ENCODE assay signal across 18 mouse cellular contexts in the genomic region with DNA sequence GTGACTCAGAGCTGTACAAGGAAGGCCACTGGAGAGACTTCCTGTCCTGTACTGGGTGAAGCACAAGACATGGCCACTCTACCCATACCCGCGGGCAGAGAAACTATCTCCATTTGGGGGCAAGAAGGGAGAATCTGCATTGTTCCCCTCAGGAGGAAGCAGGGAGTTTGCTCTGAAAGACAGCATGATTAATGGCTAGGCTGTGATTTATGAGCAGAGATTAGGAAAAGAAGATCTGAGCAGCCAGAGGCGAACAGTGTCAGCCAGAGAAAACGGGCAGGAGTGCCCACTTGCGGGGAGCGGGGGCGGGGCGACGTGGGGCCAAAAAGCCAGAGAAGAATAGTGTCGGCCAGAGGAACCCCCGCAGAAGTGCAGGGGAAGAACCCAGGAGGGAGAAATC. TPM values are rescaled to one million over a fixed set of nuclear protein-coding genes. Genes with fewer than 3 reads are reported as not detected.
DNase-seq lines count a peak whose midpoint lies in the region; ATAC-seq and TF ChIP-seq lines count a peak whose summit lies in the region.
"Had no signal": no experiment of that assay in that cellular context is flagged by ENCODE, and none has a peak within 500 bp of the region (broad histone marks: within the 10 kb centered on the region; RNA-seq: fewer than 3 reads in every experiment).

No protein-coding gene starts in this region.

- H3K27me3 ChIP-seq in hindbrain, embryonic 13.5 days: no peaks in the 10 kb centered on the region
- no peaks in the 10 kb centered on the region for H3K27me3 ChIP-seq in hindbrain, postnatal 0 days (ENCODE audit: insufficient read depth, low read length)
- H3K27me3 ChIP-seq in midbrain, embryonic 13.5 days: no peaks in the 10 kb centered on the region
- no peaks in the 10 kb centered on the region for H3K27me3 ChIP-seq in midbrain, postnatal 0 days (ENCODE audit: insufficient read depth, low read length)
- H3K27me3 ChIP-seq: forebrain, embryonic 13.5 days; liver, embryonic 13.5 days; neural tube, embryonic 12.5 days had no signal

- H3K4me2 ChIP-seq in hindbrain, embryonic 13.5 days: no peak overlapping the region
- H3K4me2 ChIP-seq in hindbrain, postnatal 0 days (ENCODE audit: low read depth, low read length): no peak overlapping the region
- no peak overlapping the region for H3K4me2 ChIP-seq in midbrain, embryonic 13.5 days (replicated peaks)
- H3K4me2 ChIP-seq in midbrain, postnatal 0 days (ENCODE audit: low read depth, low read length, poor library complexity, severe bottlenecking): no peak overlapping the region
- H3K4me2 ChIP-seq: forebrain, embryonic 13.5 days; liver, embryonic 13.5 days; neural tube, embryonic 12.5 days had no signal

- H3K9ac ChIP-seq in hindbrain, embryonic 13.5 days: peak overlapping the region; percentile 35; the same call in 1 of the 2 replicates
- no peak overlapping the region for H3K9ac ChIP-seq in hindbrain, postnatal 0 days (replicated peaks; ENCODE audit: low read length)
- peak overlapping the region; percentile 48 for H3K9ac ChIP-seq in midbrain, embryonic 13.5 days (replicated peaks)
- no peak overlapping the region for H3K9ac ChIP-seq in midbrain, postnatal 0 days (replicated peaks; ENCODE audit: low read length, poor library complexity, severe bottlenecking)
- H3K9ac ChIP-seq: forebrain, embryonic 13.5 days; liver, embryonic 13.5 days; neural tube, embryonic 12.5 days had no signal

- TF ChIP-seq CTCF in hindbrain, postnatal 0 days (IDR thresholded peaks at IDR 0.05; ENCODE audit: low read depth): no peak
- no peak for TF ChIP-seq CTCF in midbrain, postnatal 0 days (IDR thresholded peaks at IDR 0.05)
- TF ChIP-seq CTCF in left cerebral cortex, adult 2 months (IDR thresholded peaks at IDR 0.05): no peak

- no peaks in the 10 kb centered on the region for H3K9me3 ChIP-seq in hindbrain, embryonic 13.5 days
- H3K9me3 ChIP-seq in hindbrain, postnatal 0 days (ENCODE audit: low read length): no peaks in the 10 kb centered on the region
- H3K9me3 ChIP-seq in midbrain, embryonic 13.5 days: no peaks in the 10 kb centered on the region
- H3K9me3 ChIP-seq in midbrain, postnatal 0 days (ENCODE audit: low read length): no peaks in the 10 kb centered on the region
- H3K9me3 ChIP-seq: forebrain, embryonic 13.5 days; limb, embryonic 10.5 days; liver, embryonic 13.5 days; neural tube, embryonic 12.5 days had no signal

- peak; percentile 41; the same call in 1 of the 2 replicates for ATAC-seq in hindbrain, embryonic 13.5 days (ENCODE audit: low FRiP score)
- no peak for ATAC-seq in hindbrain, postnatal 0 days
- ATAC-seq in midbrain, embryonic 13.5 days: no peak
- no peak for ATAC-seq in midbrain, postnatal 0 days (ENCODE audit: low FRiP score)
- ATAC-seq: forebrain, embryonic 13.5 days; intestine, embryonic 16.5 days had no signal

- peaks cover 32% of the 10 kb centered on the region for H3K4me1 ChIP-seq in hindbrain, embryonic 13.5 days (replicated peaks)
- H3K4me1 ChIP-seq in hindbrain, postnatal 0 days (ENCODE audit: insufficient read depth, low read length): no peaks in the 10 kb centered on the region
- H3K4me1 ChIP-seq in midbrain, embryonic 13.5 days (replicated peaks): peaks cover 15% of the 10 kb centered on the region
- H3K4me1 ChIP-seq in midbrain, postnatal 0 days (ENCODE audit: insufficient read depth, low read length): no peaks in the 10 kb centered on the region
- H3K4me1 ChIP-seq: liver, embryonic 13.5 days had no signal

- intact Hi-C loops in left cerebral cortex, adult 2 months (cut with DNase I): no loop called here

- no peaks in the 10 kb centered on the region for H3K36me3 ChIP-seq in hindbrain, embryonic 13.5 days
- H3K36me3 ChIP-seq in hindbrain, postnatal 0 days (ENCODE audit: insufficient read depth, low read length): no peaks in the 10 kb centered on the region
- H3K36me3 ChIP-seq in midbrain, embryonic 13.5 days: no peaks in the 10 kb centered on the region
- no peaks in the 10 kb centered on the region for H3K36me3 ChIP-seq in midbrain, postnatal 0 days (ENCODE audit: insufficient read depth, low read length)
- H3K36me3 ChIP-seq: limb, embryonic 10.5 days; liver, embryonic 13.5 days; neural tube, embryonic 12.5 days had no signal

- H3K27ac ChIP-seq in hindbrain, embryonic 13.5 days: peak overlapping the region; percentile 44; the same call in 1 of the 2 replicates
- H3K27ac ChIP-seq in hindbrain, postnatal 0 days: no peak overlapping the region
- no peak overlapping the region for H3K27ac ChIP-seq in midbrain, embryonic 13.5 days
- H3K27ac ChIP-seq in midbrain, postnatal 0 days (ENCODE audit: low read depth, low read length): no peak overlapping the region
- H3K27ac ChIP-seq in left cerebral cortex, adult 2 months: no peak overlapping the region
- H3K27ac ChIP-seq: forebrain, embryonic 13.5 days; limb, embryonic 10.5 days; liver, embryonic 13.5 days; neural tube, embryonic 12.5 days had no signal

- DNase-seq in hindbrain, postnatal 0 days (ENCODE audit: low spot score): no peak
- DNase-seq in midbrain, postnatal 0 days (ENCODE audit: low spot score): no peak
- DNase-seq in adrenal gland, postnatal 36 days: peak; percentile 50 to 63
- DNase-seq in yolk sac, embryonic 10.5 days (ENCODE audit: low spot score): peak; percentile 4
- no peak for DNase-seq in left cerebral cortex, adult 2 months (ENCODE audit: extremely low spot score in 1 of 2, low spot score in 2 of 2)
- DNase-seq: cerebellum, adult 9-10 months; gastrocnemius, postnatal 25 days; liver, embryonic 13.5 days; spleen, adult 18-20 months; thymus, adult 18-20 months had no signal

- no peak overlapping the region for H3K4me3 ChIP-seq in hindbrain, embryonic 13.5 days
- H3K4me3 ChIP-seq in hindbrain, postnatal 0 days (ENCODE audit: low read length): no peak overlapping the region
- no peak overlapping the region for H3K4me3 ChIP-seq in midbrain, embryonic 13.5 days (replicated peaks)
- H3K4me3 ChIP-seq in midbrain, postnatal 0 days (ENCODE audit: low read depth, low read length): no peak overlapping the region
- no peak overlapping the region for H3K4me3 ChIP-seq in left cerebral cortex, adult 2 months
- H3K4me3 ChIP-seq: forebrain, embryonic 13.5 days; limb, embryonic 10.5 days; liver, embryonic 13.5 days; neural tube, embryonic 12.5 days had no signal

- WGBS in hindbrain, embryonic 13.5 days: 33% methylated on average over 11 of the region's 11 CpGs
- 32% methylated on average over 11 of the region's 11 CpGs for WGBS in hindbrain, postnatal 0 days
- WGBS in midbrain, embryonic 13.5 days: 56% methylated on average over 11 of the region's 11 CpGs
- 54% methylated on average over 11 of the region's 11 CpGs for WGBS in midbrain, postnatal 0 days

RNA-seq across cellular contexts. Expression of gene Sorcs2, which starts 29.9 kb away (rescaled TPM):
- 11.7 and 12.6 TPM in 2 replicates for polyA plus RNA-seq in hindbrain, embryonic 13.5 days (2015; fragmentation: Nextera tagmentation; extraction: Ambion mirVana)
- total RNA-seq in hindbrain, postnatal 0 days (2014; rRNA removed): 47.8 and 50.3 TPM in 2 replicates
- 11.5 and 12.4 TPM in 2 replicates for polyA plus RNA-seq in hindbrain, postnatal 0 days (2015; fragmentation: Nextera tagmentation; extraction: Ambion mirVana)
- polyA plus RNA-seq in midbrain, embryonic 13.5 days (2015; fragmentation: Nextera tagmentation; extraction: Ambion mirVana): 16.3 and 17.4 TPM in 2 replicates
- 49.2 and 50.3 TPM in 2 replicates for total RNA-seq in midbrain, postnatal 0 days (2014; rRNA removed)
- 14.1 and 16.1 TPM in 2 replicates for polyA plus RNA-seq in midbrain, postnatal 0 days (2015; fragmentation: Nextera tagmentation; extraction: Ambion mirVana)
- total RNA-seq in adrenal gland, postnatal 36 days (2021): 10 to 100 TPM; 13.9 to 24.5 TPM
- 10 to 100 TPM; 39.3 to 39.7 TPM for total RNA-seq in left cerebral cortex, adult 2 months (2021)
- total RNA-seq: megakaryocyte progenitor cell, adult 5-6 weeks had no signal

RNA-seq across cellular contexts. Expression of gene Grpel1, which starts 37.0 kb away (rescaled TPM):
- polyA plus RNA-seq in hindbrain, embryonic 13.5 days (2015; fragmentation: Nextera tagmentation; extraction: Ambion mirVana): 45.4 and 45.6 TPM in 2 replicates
- 13.9 and 15.9 TPM in 2 replicates for total RNA-seq in hindbrain, postnatal 0 days (2014; rRNA removed)
- polyA plus RNA-seq in hindbrain, postnatal 0 days (2015; fragmentation: Nextera tagmentation; extraction: Ambion mirVana): 41.4 and 41.9 TPM in 2 replicates
- 45.3 and 47.3 TPM in 2 replicates for polyA plus RNA-seq in midbrain, embryonic 13.5 days (2015; fragmentation: Nextera tagmentation; extraction: Ambion mirVana)
- total RNA-seq in midbrain, postnatal 0 days (2014; rRNA removed): 16.2 and 16.3 TPM in 2 replicates
- polyA plus RNA-seq in midbrain, postnatal 0 days (2015; fragmentation: Nextera tagmentation; extraction: Ambion mirVana): 38.4 and 43.4 TPM in 2 replicates
- total RNA-seq in adrenal gland, postnatal 36 days (2021): 10 to 100 TPM; 76.8 to 79.5 TPM
- 10 to 100 TPM; 21.0 to 22.4 TPM for total RNA-seq in left cerebral cortex, adult 2 months (2021)

RNA-seq across cellular contexts. Expression of gene Tada2b, which starts 56.3 kb away (rescaled TPM):
- 2.7 and 2.8 TPM in 2 replicates for polyA plus RNA-seq in hindbrain, embryonic 13.5 days (2015; fragmentation: Nextera tagmentation; extraction: Ambion mirVana)
- total RNA-seq in hindbrain, postnatal 0 days (2014; rRNA removed): 18.9 and 25.8 TPM in 2 replicates
- 3.4 and 3.9 TPM in 2 replicates for polyA plus RNA-seq in hindbrain, postnatal 0 days (2015; fragmentation: Nextera tagmentation; extraction: Ambion mirVana)
- 2.9 and 3.0 TPM in 2 replicates for polyA plus RNA-seq in midbrain, embryonic 13.5 days (2015; fragmentation: Nextera tagmentation; extraction: Ambion mirVana)
- total RNA-seq in midbrain, postnatal 0 days (2014; rRNA removed): 26.9 and 27.3 TPM in 2 replicates
- 3.1 and 3.5 TPM in 2 replicates for polyA plus RNA-seq in midbrain, postnatal 0 days (2015; fragmentation: Nextera tagmentation; extraction: Ambion mirVana)
- 10 to 100 TPM; 33.7 to 40.7 TPM for total RNA-seq in adrenal gland, postnatal 36 days (2021)
- 10 to 100 TPM; 30.2 to 31.9 TPM for total RNA-seq in left cerebral cortex, adult 2 months (2021)

RNA-seq across cellular contexts. Expression of gene Ccdc96, which starts 56.6 kb away (rescaled TPM):
- 3.9 and 4.0 TPM in 2 replicates for polyA plus RNA-seq in hindbrain, embryonic 13.5 days (2015; fragmentation: Nextera tagmentation; extraction: Ambion mirVana)
- total RNA-seq in hindbrain, postnatal 0 days (2014; rRNA removed): 0.63 and 1.3 TPM in 2 replicates
- polyA plus RNA-seq in hindbrain, postnatal 0 days (2015; fragmentation: Nextera tagmentation; extraction: Ambion mirVana): 2.1 and 2.4 TPM in 2 replicates
- 4.5 and 5.2 TPM in 2 replicates for polyA plus RNA-seq in midbrain, embryonic 13.5 days (2015; fragmentation: Nextera tagmentation; extraction: Ambion mirVana)
- total RNA-seq in midbrain, postnatal 0 days (2014; rRNA removed): 2.1 and 3.2 TPM in 2 replicates
- 1.7 and 2.3 TPM in 2 replicates for polyA plus RNA-seq in midbrain, postnatal 0 days (2015; fragmentation: Nextera tagmentation; extraction: Ambion mirVana)
- total RNA-seq in adrenal gland, postnatal 36 days (2021): under 1 TPM; 0.33 to 0.46 TPM
- total RNA-seq in left cerebral cortex, adult 2 months (2021): 1 to 10 TPM in 1 of 2 experiments, under 1 TPM in 1; 0.79 to 1.3 TPM
- total RNA-seq: monocyte, adult 5-6 weeks had no signal

Comparison
In these comparisons a context has a peak if more than half of its experiments do, and no peak if none do; other contexts are left out.
1. H3K9ac ChIP-seq: peak in hindbrain, embryonic 13.5 days (single experiment) and midbrain, embryonic 13.5 days (single experiment); none in hindbrain, postnatal 0 days (single experiment) and midbrain, postnatal 0 days (single experiment).
2. DNase-seq: peak in adrenal gland, postnatal 36 days (2 of 2) and yolk sac, embryonic 10.5 days (single experiment); none in hindbrain, postnatal 0 days (single experiment), midbrain, postnatal 0 days (single experiment) and left cerebral cortex, adult 2 months (0 of 2).